In genomic region chr10:80700038-80700504, GRCm38 (mm10) we compare ENCODE assay signal across 9 mouse cellular contexts. TPM values are rescaled to one million over a fixed set of nuclear protein-coding genes. Genes with fewer than 3 reads are reported as not detected.
DNase-seq lines count a peak whose midpoint lies in the region; ATAC-seq lines count a peak whose summit lies in the region.
"Had no signal": no experiment of that assay in that cellular context is flagged by ENCODE, and none has a peak within 500 bp of the region (broad histone marks: within the 10 kb centered on the region; RNA-seq: fewer than 3 reads in every experiment).

No protein-coding gene starts in this region.

- no peak for DNase-seq in midbrain, embryonic 10.5 days (ENCODE audit: low spot score)
- no peak for DNase-seq in midbrain, embryonic 11.5 days (ENCODE audit: low spot score, missing footprints)
- no peak for DNase-seq in layer of hippocampus, adult 18-20 months (ENCODE audit: low spot score in 2 of 2)
- DNase-seq in layer of hippocampus, adult 9-10 months (ENCODE audit: low spot score) = no peak

- no peak overlapping the region for H3K27ac ChIP-seq in midbrain, embryonic 10.5 days (replicated peaks)
- no peak overlapping the region for H3K27ac ChIP-seq in midbrain, embryonic 11.5 days (ENCODE audit: low read depth, low read length)
- H3K27ac ChIP-seq in intestine, embryonic 15.5 days = no peak overlapping the region
- H3K27ac ChIP-seq in neural tube, embryonic 13.5 days (replicated peaks) = no peak overlapping the region
- H3K27ac ChIP-seq: left cerebral cortex, adult 2 months had no signal

- no peak overlapping the region for H3K9ac ChIP-seq in midbrain, embryonic 11.5 days (ENCODE audit: low read length)
- H3K9ac ChIP-seq in intestine, embryonic 15.5 days = no peak overlapping the region
- peak overlapping the region; percentile 83 for H3K9ac ChIP-seq in neural tube, embryonic 13.5 days

- no peaks in the 10 kb centered on the region for H3K27me3 ChIP-seq in erythroblast, embryonic 14.5 days (ENCODE audit: control insufficient read depth)
- H3K27me3 ChIP-seq in midbrain, embryonic 10.5 days (ENCODE audit: low read depth, poor library complexity, severe bottlenecking) = no peaks in the 10 kb centered on the region
- no peaks in the 10 kb centered on the region for H3K27me3 ChIP-seq in midbrain, embryonic 11.5 days (ENCODE audit: control insufficient read depth, insufficient read depth, low read length)
- H3K27me3 ChIP-seq in intestine, embryonic 15.5 days (replicated peaks) = no peaks in the 10 kb centered on the region
- no peaks in the 10 kb centered on the region for H3K27me3 ChIP-seq in neural tube, embryonic 13.5 days

- H3K4me2 ChIP-seq in midbrain, embryonic 11.5 days = no peak overlapping the region
- H3K4me2 ChIP-seq in intestine, embryonic 15.5 days (replicated peaks) = peak overlapping the region; percentile 86; the same call in 1 of the 2 replicates
- H3K4me2 ChIP-seq in neural tube, embryonic 13.5 days = peak overlapping the region; percentile 83

- ATAC-seq in erythroblast, adult 5-6 weeks (replicated peaks; ENCODE audit: low FRiP score, poor library complexity, severe bottlenecking) = no peak
- no peak for ATAC-seq in midbrain, embryonic 11.5 days (ENCODE audit: low FRiP score)
- ATAC-seq in intestine, embryonic 15.5 days = no peak
- ATAC-seq in neural tube, embryonic 13.5 days (ENCODE audit: low read depth) = no peak

- peaks cover 99% of the 10 kb centered on the region for H3K4me1 ChIP-seq in erythroblast, embryonic 14.5 days (ENCODE audit: control insufficient read depth)
- peaks cover 46% of the 10 kb centered on the region for H3K4me1 ChIP-seq in midbrain, embryonic 10.5 days
- peaks cover 16% of the 10 kb centered on the region for H3K4me1 ChIP-seq in midbrain, embryonic 11.5 days (ENCODE audit: control insufficient read depth, insufficient read depth, low read length)
- H3K4me1 ChIP-seq in intestine, embryonic 15.5 days (replicated peaks) = peaks cover 37% of the 10 kb centered on the region
- peaks cover 63% of the 10 kb centered on the region for H3K4me1 ChIP-seq in neural tube, embryonic 13.5 days (replicated peaks)

- H3K9me3 ChIP-seq in erythroblast, embryonic 14.5 days (ENCODE audit: control insufficient read depth, low read length) = no peaks in the 10 kb centered on the region
- H3K9me3 ChIP-seq in midbrain, embryonic 10.5 days (replicated peaks) = no peaks in the 10 kb centered on the region
- H3K9me3 ChIP-seq in midbrain, embryonic 11.5 days (ENCODE audit: control insufficient read depth, low read length) = no peaks in the 10 kb centered on the region
- no peaks in the 10 kb centered on the region for H3K9me3 ChIP-seq in intestine, embryonic 15.5 days
- no peaks in the 10 kb centered on the region for H3K9me3 ChIP-seq in neural tube, embryonic 13.5 days

- WGBS in midbrain, embryonic 10.5 days = 85% methylated on average over 7 of the region's 7 CpGs
- WGBS in midbrain, embryonic 11.5 days = 87% methylated on average over 7 of the region's 7 CpGs
- WGBS in intestine, embryonic 15.5 days = 70% methylated on average over 7 of the region's 7 CpGs
- WGBS in neural tube, embryonic 13.5 days = 90% methylated on average over 7 of the region's 7 CpGs

- peak overlapping the region; percentile 75 for H3K4me3 ChIP-seq in erythroblast, embryonic 14.5 days (replicated peaks)
- H3K4me3 ChIP-seq in midbrain, embryonic 10.5 days = peak overlapping the region; percentile 70; the same call in 1 of the 2 replicates
- no peak overlapping the region for H3K4me3 ChIP-seq in midbrain, embryonic 11.5 days (ENCODE audit: low read depth, low read length)
- H3K4me3 ChIP-seq in intestine, embryonic 15.5 days (replicated peaks) = no peak overlapping the region
- H3K4me3 ChIP-seq in neural tube, embryonic 13.5 days = no peak overlapping the region
- H3K4me3 ChIP-seq: left cerebral cortex, adult 2 months had no signal

- peaks cover 57% of the 10 kb centered on the region for H3K36me3 ChIP-seq in erythroblast, embryonic 14.5 days (ENCODE audit: control insufficient read depth)
- peaks cover 4% of the 10 kb centered on the region; the same call in 1 of the 2 replicates for H3K36me3 ChIP-seq in midbrain, embryonic 10.5 days
- H3K36me3 ChIP-seq in midbrain, embryonic 11.5 days (ENCODE audit: control insufficient read depth, insufficient read depth, low read length) = no peaks in the 10 kb centered on the region
- no peaks in the 10 kb centered on the region for H3K36me3 ChIP-seq in intestine, embryonic 15.5 days
- H3K36me3 ChIP-seq in neural tube, embryonic 13.5 days = peaks cover 1% of the 10 kb centered on the region

RNA-seq across cellular contexts. Expression of gene Mob3a, which starts 1.7 kb away (rescaled TPM):
- polyA plus RNA-seq in erythroblast, embryonic 14.5 days (2012) = 1.8 and 2.1 TPM in 2 replicates
- 13.4 and 25.6 TPM in 2 replicates for total RNA-seq in erythroblast, adult 5-6 weeks (2015; ENCODE audit: low replicate concordance)
- 11.0 and 18.2 TPM in 2 replicates for total RNA-seq in erythroblast, adult 5-6 weeks (2017; ENCODE audit: low replicate concordance)
- polyA plus RNA-seq in midbrain, embryonic 10.5 days (2016; fragmentation: Nextera tagmentation; extraction: Ambion mirVana) = 69.9 and 73.9 TPM in 2 replicates
- 50.2 and 52.7 TPM in 2 replicates for polyA plus RNA-seq in midbrain, embryonic 11.5 days (2014; fragmentation: Nextera tagmentation; extraction: Ambion mirVana)
- 40.4 and 43.0 TPM in 2 replicates for polyA plus RNA-seq in intestine, embryonic 15.5 days (2015; fragmentation: Nextera tagmentation; extraction: Ambion mirVana)
- 46.4 and 55.1 TPM in 2 replicates for polyA plus RNA-seq in neural tube, embryonic 13.5 days (2015; fragmentation: Nextera tagmentation; extraction: Ambion mirVana)
- total RNA-seq in layer of hippocampus, adult 18-20 months (2021) = 10 to 100 TPM; 13.2 to 13.5 TPM

RNA-seq across cellular contexts. Expression of gene Izumo4, which starts 1.9 kb away (rescaled TPM):
- polyA plus RNA-seq in erythroblast, embryonic 14.5 days (2012) = 1.2 and 3.9 TPM in 2 replicates
- 8.6 and 9.8 TPM in 2 replicates for total RNA-seq in erythroblast, adult 5-6 weeks (2015; ENCODE audit: low replicate concordance)
- total RNA-seq in erythroblast, adult 5-6 weeks (2017; ENCODE audit: low replicate concordance) = 1.3 and 2.2 TPM in 2 replicates
- polyA plus RNA-seq in midbrain, embryonic 10.5 days (2016; fragmentation: Nextera tagmentation; extraction: Ambion mirVana) = 8.9 and 15.7 TPM in 2 replicates
- polyA plus RNA-seq in midbrain, embryonic 11.5 days (2014; fragmentation: Nextera tagmentation; extraction: Ambion mirVana) = 6.7 and 6.9 TPM in 2 replicates
- 22.3 and 26.5 TPM in 2 replicates for polyA plus RNA-seq in intestine, embryonic 15.5 days (2015; fragmentation: Nextera tagmentation; extraction: Ambion mirVana)
- 37.2 and 39.1 TPM in 2 replicates for polyA plus RNA-seq in neural tube, embryonic 13.5 days (2015; fragmentation: Nextera tagmentation; extraction: Ambion mirVana)
- 10 to 100 TPM; 52.5 to 54.7 TPM for total RNA-seq in layer of hippocampus, adult 18-20 months (2021)

RNA-seq across cellular contexts. Expression of gene Mknk2, which starts 22.2 kb away (rescaled TPM):
- polyA plus RNA-seq in erythroblast, embryonic 14.5 days (2012) = 49.1 and 53.2 TPM in 2 replicates
- 40.2 and 47.4 TPM in 2 replicates for total RNA-seq in erythroblast, adult 5-6 weeks (2015; ENCODE audit: low replicate concordance)
- total RNA-seq in erythroblast, adult 5-6 weeks (2017; ENCODE audit: low replicate concordance) = 28.4 and 40.8 TPM in 2 replicates
- 82.7 and 84.7 TPM in 2 replicates for polyA plus RNA-seq in midbrain, embryonic 10.5 days (2016; fragmentation: Nextera tagmentation; extraction: Ambion mirVana)
- polyA plus RNA-seq in midbrain, embryonic 11.5 days (2014; fragmentation: Nextera tagmentation; extraction: Ambion mirVana) = 42.0 and 49.4 TPM in 2 replicates
- 68.8 and 73.0 TPM in 2 replicates for polyA plus RNA-seq in intestine, embryonic 15.5 days (2015; fragmentation: Nextera tagmentation; extraction: Ambion mirVana)
- 61.4 and 63.4 TPM in 2 replicates for polyA plus RNA-seq in neural tube, embryonic 13.5 days (2015; fragmentation: Nextera tagmentation; extraction: Ambion mirVana)
- 10 to 100 TPM; 44.7 to 46.1 TPM for total RNA-seq in layer of hippocampus, adult 18-20 months (2021)

RNA-seq across cellular contexts. Expression of gene Ap3d1, which starts 42.0 kb away (rescaled TPM):
- polyA plus RNA-seq in erythroblast, embryonic 14.5 days (2012) = 2.5 and 2.6 TPM in 2 replicates
- total RNA-seq in erythroblast, adult 5-6 weeks (2015; ENCODE audit: low replicate concordance) = 12.5 and 27.6 TPM in 2 replicates
- 25.9 and 30.5 TPM in 2 replicates for total RNA-seq in erythroblast, adult 5-6 weeks (2017; ENCODE audit: low replicate concordance)
- polyA plus RNA-seq in midbrain, embryonic 10.5 days (2016; fragmentation: Nextera tagmentation; extraction: Ambion mirVana) = 57.1 and 62.5 TPM in 2 replicates
- 63.2 and 68.4 TPM in 2 replicates for polyA plus RNA-seq in midbrain, embryonic 11.5 days (2014; fragmentation: Nextera tagmentation; extraction: Ambion mirVana)
- polyA plus RNA-seq in intestine, embryonic 15.5 days (2015; fragmentation: Nextera tagmentation; extraction: Ambion mirVana) = 70.5 and 71.4 TPM in 2 replicates
- polyA plus RNA-seq in neural tube, embryonic 13.5 days (2015; fragmentation: Nextera tagmentation; extraction: Ambion mirVana) = 106 and 114 TPM in 2 replicates
- 100 to 1,000 TPM; 138 TPM for total RNA-seq in layer of hippocampus, adult 18-20 months (2021)

RNA-seq across cellular contexts. Expression of gene Btbd2, which starts 43.2 kb away (rescaled TPM):
- 2.6 and 3.2 TPM in 2 replicates for polyA plus RNA-seq in erythroblast, embryonic 14.5 days (2012)
- 5.6 and 6.1 TPM in 2 replicates for total RNA-seq in erythroblast, adult 5-6 weeks (2015; ENCODE audit: low replicate concordance)
- total RNA-seq in erythroblast, adult 5-6 weeks (2017; ENCODE audit: low replicate concordance) = 5.6 and 11.4 TPM in 2 replicates
- 70.3 and 75.2 TPM in 2 replicates for polyA plus RNA-seq in midbrain, embryonic 10.5 days (2016; fragmentation: Nextera tagmentation; extraction: Ambion mirVana)
- polyA plus RNA-seq in midbrain, embryonic 11.5 days (2014; fragmentation: Nextera tagmentation; extraction: Ambion mirVana) = 43.8 and 51.7 TPM in 2 replicates
- 54.9 and 62.4 TPM in 2 replicates for polyA plus RNA-seq in intestine, embryonic 15.5 days (2015; fragmentation: Nextera tagmentation; extraction: Ambion mirVana)
- polyA plus RNA-seq in neural tube, embryonic 13.5 days (2015; fragmentation: Nextera tagmentation; extraction: Ambion mirVana) = 93.9 and 100.0 TPM in 2 replicates
- 100 to 1,000 TPM; 110 to 114 TPM for total RNA-seq in layer of hippocampus, adult 18-20 months (2021)

Comparison
In these comparisons a context has a peak if more than half of its experiments do, and no peak if none do; other contexts are left out.
1. H3K4me3 ChIP-seq: peak in erythroblast, embryonic 14.5 days (single experiment) and midbrain, embryonic 10.5 days (single experiment); none in midbrain, embryonic 11.5 days (single experiment), intestine, embryonic 15.5 days (single experiment) and neural tube, embryonic 13.5 days (single experiment).
2. RNA of gene Mob3a, which starts 1.7 kb away (polyA plus RNA-seq): 69.9 to 73.9 TPM in midbrain, embryonic 10.5 days, 50.2 to 52.7 TPM in midbrain, embryonic 11.5 days, 46.4 to 55.1 TPM in neural tube, embryonic 13.5 days and 40.4 to 43.0 TPM in intestine, embryonic 15.5 days; 1.8 to 2.1 TPM in erythroblast, embryonic 14.5 days; every median in the first group is over 10 times any median in the second.